Mouse (Mus musculus) brain, adult 2 months (tissue): ENCODE measurements at regions not wholly inside any gene's neighbourhood (a gene's known extent, or its start where the extent isn't known, plus 50 kb on each side); places are given as distances from the start of the nearest gene placed in this dataset.

Experiments used
- DNase-seq: peaks from one replicate; pipeline ENCODE4 v3.0.0; 2011; ENCODE audit warnings: low read depth, low spot score

DNA sequence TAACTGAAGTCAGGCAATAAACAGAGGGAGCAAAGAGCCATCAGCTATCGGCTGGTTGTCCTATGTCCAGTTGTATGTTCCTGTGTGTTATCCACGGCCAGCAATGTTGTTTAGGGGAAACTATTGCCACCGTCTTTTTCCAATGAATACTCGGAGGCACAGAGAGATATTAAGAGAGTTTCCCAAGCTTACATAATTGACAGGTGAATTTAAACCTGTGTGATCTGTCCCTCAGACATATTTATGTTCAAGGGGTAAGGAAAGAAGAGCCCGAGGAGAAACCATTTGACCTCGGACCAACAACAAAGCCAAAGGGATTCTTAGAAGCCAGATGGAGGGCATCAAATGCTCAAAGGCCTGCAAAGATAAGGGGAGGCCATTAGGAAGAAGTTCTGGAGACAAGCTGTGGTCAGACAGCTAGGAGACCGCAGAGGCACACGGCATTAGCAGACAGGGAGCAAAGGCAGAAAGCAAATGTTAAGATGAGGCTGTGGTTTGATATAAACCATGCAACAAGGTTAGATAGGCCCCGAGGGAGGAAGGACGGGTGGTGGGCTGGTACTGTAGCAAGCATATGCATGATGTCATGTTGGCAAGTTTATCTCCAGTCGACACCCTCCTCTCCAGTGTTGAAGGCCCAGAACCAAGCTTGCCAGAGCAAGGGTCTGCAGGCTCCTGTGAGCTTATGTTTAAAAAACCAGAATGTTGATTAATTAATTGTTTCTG, 82.1 kb upstream of the Cpsf6 start:
- no peak for DNase-seq

DNA sequence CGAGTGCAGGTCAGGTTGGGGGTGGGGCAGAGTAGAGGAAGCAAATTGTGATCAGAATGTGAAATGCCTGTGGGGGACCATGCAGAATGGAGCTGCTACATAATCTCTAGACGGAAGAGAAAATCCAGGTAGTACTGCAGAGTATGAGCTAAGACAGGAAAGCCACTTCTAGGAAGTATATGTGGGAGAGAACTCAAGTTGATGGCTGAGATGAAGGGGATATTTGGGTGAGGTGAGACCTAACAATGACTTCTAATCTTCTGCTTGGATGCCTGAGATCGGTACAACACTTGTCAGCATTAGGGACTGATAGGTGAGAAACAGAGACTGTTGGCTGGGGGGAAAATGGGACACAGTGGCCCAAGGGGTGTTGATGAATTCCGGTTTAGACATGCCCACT, 81.4 kb upstream of the Cpsf6 start:
- no peak for DNase-seq

GRCm38 (mm10) chr10:117460366-117460730, 80.5 kb upstream of the Cpsf6 start:
- DNase-seq = no peak

DNA sequence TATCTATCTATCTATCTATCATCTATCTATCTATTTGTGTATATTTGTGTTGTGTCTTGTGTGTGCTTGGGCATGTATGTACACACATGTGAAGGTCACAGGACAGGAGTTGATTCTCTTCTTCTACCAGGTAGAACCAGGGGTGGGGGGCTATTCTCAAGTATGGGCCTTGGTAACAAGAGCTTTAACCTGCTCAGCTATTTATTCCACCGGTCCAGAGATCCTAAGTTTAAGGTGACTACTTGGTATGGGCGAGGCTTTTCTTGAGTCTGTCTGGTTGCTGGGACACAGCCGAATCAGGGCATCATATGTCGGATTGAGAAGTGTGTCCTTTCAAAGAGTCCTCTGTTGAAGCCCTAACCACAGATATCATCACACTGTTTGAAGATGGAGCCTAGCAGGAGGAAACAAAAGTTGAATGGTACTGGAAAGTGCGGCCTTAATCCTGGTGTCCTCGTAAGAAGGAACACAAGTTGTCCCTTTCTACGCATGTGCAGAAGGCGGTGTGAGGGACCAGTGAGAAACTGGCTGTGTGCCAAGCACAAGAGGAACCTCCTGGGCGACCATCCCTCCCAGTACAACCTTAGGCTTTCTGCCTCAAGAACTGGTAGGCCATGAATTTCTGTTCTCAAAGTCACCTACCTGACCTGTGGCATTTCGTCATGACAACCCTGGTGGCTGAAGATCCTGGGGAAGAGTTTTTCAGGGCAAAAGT, 80.0 kb upstream of the Cpsf6 start:
- DNase-seq = no peak

GRCm38 (mm10) chr10:117459041-117459475, 79.2 kb upstream of the Cpsf6 start:
- no peak for DNase-seq

- no peak for DNase-seq
Measured at GRCm38 (mm10) chr10:117458271-117459040, 78.6 kb upstream of the Cpsf6 start.

- no peak for DNase-seq
Measured at GRCm38 (mm10) chr10:117457701-117457950, 77.8 kb upstream of the Cpsf6 start.

GRCm38 (mm10) chr10:117456904-117457700, 77.3 kb upstream of the Cpsf6 start:
- no peak for DNase-seq

DNA sequence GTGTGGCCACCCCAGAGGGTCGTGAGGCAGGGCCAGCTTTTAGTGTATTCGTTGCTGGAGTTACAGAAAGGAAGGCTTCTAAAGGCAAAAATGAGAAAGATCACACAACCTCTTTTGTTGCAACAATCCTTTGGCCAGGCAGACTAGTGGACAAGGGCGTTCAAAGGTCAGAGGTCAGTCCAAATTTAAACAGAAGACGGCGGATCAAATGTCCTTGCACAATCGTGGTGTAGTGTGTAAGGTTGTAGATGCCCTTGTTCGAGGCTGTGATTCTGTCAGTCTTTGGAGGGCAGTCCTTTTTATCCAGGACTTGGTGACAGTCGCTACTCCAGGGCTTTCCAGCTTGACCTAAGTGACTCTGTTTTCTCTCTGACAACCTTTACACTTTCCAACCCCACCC, 76.6 kb upstream of the Cpsf6 start:
- DNase-seq = no peak

GRCm38 (mm10) chr10:117455595-117456302, 75.9 kb upstream of the Cpsf6 start:
- peak; percentile 60 for DNase-seq

DNA sequence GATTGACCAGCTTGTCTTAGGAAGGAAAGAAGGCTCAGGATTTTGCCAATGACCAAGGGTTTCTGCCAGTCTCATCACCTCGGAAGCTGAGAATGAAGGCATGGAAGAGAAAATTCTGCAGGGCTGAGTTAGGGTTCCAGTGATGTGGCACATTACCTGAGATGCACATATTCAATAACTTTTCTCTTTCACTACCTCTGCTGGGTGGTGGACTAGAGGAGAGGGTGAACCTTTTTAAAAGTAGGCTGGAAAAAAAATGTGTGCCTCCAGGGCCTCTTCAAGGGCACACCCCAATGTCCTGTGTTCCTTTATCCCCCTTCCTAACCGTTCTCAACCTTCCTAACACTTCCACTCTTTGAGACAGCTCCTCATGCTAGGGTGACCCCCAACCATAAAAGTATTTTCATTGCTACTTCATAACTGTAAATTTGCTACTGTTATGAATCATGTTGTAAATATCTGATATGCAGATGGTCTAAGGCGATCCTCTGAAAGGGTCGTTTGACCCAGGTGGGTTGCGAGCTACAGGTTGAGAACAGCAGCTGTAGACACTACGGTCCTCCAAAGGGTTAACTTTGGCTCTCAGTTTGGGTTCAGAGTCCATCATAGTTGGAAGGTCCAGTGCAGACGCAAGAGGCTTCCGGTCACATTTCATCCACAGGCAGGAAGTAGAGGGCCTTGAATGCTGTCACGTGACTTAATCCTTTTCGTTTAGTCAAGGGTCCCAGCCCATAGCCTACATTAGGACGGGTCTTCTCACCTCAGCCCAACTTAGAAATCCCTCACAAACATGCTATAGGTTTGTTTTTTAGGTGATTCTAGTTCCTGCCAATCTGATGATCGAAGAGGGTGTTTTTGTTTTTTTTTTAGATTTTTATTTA, 75.1 kb upstream of the Cpsf6 start:
- DNase-seq = no peak

DNA sequence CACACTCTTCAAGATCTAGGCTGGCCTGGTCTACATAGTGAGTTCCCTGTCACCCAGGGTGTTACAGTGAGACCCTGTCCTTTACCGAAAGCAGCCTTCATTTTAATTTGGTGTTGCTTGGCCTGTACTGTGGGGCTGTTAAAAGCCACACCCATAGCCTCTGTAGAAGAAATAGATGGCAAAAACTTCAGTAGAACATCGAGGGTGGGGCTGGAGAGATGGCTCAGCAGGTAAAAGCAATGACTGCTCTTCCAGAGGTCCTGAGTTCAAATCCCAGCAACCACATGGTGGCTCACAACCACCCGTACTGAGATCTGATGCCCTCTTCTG, 74.3 kb upstream of the Cpsf6 start:
- no peak for DNase-seq

DNA sequence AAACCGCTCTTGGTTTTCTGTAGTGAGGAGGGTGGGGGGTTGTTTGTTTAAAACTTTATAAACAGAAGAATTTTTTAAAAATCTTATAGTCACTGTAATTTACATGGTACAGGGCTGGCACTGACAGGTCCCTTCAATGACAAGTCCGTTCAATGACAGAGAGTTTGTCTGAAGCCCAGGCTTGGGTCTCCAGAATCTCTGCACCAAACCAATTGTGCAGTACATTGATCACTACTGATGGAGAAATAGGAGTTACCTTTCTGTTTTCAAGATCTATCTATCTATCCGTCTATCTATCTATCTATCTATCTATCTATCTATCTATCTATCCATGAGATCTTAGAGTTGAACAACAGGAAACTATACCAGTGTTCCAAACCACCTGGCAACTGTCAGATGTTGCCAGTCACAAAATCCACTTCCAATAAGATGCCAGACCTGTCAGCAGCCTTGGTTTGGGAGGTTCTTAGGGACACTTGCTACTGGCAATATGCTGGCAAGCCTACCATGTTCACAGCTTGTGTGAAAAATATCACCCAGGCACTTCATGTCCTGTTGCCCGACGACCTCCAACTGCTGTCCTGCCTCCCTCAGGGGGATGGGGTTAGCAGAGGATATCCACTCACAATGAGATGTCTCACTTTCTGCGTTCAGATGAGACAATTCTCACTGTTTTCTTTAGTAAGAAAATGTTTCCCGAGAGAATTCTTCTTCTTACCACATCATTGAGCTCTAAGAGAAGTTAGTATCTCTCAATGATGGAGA, 73.8 kb upstream of the Cpsf6 start:
- DNase-seq = no peak

DNA sequence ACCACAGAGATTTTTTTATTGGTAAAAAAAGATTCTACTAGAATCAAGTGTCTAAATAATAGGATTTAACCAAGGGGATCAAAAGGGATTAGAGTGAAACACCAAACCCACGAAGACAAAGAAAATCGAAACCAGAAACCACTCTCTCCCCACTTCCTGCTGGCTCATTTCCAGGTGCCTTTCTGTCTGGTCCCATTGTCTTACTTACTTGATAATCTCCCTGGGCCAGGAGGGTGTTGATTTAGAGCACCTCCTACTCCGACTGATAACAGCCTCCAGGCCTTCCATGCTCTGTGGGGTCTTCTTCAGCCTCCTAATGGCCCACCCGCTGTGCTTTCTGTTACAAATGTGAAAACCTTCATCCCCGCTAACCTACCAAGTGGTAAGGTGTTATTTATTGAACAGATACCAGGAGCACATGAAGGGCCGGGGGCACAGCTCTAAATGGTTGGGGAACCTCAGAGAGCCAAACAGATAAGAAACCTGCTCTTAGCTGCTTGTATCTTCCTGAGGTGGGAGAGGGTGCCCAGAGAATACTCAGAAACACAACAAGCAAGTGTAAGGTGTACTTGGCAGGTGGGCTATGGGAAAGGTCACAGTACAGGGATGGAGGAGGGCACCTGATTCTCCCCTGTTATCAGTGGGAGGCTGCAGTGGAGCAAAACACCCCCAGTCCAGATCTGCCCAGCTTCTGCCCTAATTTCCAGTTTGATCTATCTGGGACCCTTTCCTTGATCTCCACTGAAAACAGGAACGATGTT, 72.6 kb upstream of the Cpsf6 start:
- no peak for DNase-seq

DNA sequence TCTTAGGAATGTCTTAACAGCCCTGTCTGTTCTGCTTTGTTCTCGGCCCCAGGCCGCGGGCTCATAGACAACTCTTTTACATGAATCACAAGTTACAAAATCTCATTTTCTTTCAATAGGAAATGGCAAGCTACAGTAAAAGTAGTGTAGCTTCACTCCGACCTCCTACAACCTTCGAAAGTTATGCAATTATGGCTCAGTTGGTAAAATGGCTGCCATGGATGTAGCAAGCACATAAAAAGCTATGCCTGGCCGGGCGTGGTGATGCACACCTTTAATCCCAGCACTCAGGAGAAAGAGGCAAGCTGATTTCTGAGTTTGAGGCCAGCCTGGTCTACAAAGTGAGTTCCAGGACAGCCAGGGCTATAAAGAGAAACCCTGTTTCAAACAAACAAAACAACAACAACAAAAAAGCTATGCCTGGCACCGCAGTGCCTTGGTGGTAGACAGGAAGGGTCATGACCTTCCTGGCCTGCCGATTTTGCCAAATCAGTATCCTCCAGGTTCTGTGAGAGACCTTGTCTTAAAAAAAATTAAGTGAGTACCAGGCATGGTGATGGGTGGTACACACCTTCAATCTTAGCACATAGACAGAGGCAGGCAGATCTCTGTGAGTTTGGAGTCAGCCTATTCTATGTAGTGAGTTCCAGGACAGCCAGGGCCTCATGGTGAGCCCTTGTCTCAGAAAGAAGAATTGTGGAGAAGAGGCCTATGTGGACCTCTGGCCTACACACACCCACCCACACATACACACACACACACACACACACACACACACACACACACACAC, 71.8 kb upstream of the Cpsf6 start:
- DNase-seq = no peak

DNA sequence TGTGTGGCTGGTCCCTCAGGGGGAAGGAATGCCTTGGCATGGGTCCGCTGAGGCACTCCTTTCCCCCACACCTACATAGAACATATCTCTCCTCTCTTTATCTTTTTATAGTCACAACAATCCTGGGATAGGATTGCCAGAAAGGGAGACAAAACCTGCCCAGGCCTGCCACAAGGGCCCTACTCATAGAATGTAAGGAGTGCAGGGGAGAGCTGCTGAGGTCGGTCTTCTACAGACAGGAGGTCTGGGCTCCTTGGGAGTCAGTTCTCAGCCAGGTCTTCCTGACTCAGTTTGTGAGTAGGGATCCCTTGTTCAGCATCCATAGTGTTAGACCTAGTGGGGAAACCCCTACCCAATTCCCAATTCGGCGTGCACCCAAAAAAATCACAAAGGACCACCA, 70.8 kb upstream of the Cpsf6 start:
- DNase-seq = no peak

DNA sequence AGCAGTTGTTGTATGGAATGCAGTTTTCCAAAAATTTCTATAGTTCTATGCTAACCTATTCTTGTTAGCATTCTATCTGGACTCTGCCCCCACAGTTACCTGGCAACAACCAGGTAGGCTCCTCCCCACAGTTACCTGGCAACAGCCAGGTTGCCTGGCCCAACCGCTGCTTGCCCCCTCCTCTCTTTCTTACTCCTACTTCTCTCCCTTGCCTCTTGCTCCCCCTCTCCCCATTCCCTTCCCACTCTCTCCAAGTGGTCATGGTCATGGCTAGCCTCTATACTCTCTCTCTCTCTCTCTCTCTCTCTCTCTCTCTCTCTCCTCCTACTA, 70.4 kb upstream of the Cpsf6 start:
- DNase-seq = no peak

- DNase-seq = no peak
Measured at GRCm38 (mm10) chr10:117449416-117450239, 69.8 kb upstream of the Cpsf6 start.
